10 mouse cellular contexts compared by ENCODE assay signal in genomic region chr11:11828251-11828650, GRCm38 (mm10). TPM values are rescaled to one million over a fixed set of nuclear protein-coding genes. Genes with fewer than 3 reads are reported as not detected.
A peak's percentile ranks its signal among the peaks of the same experiment; 100 is the strongest.
DNase-seq lines count a peak whose midpoint lies in the region; ATAC-seq and TF ChIP-seq lines count a peak whose summit lies in the region.
"Had no signal": no experiment of that assay in that cellular context is flagged by ENCODE, and none has a peak within 500 bp of the region (broad histone marks: within the 10 kb centered on the region; RNA-seq: fewer than 3 reads in every experiment).

No protein-coding gene starts in this region.

- no peak overlapping the region for H3K4me2 ChIP-seq in heart, embryonic 16.5 days (ENCODE audit: low read depth, low read length)
- H3K4me2 ChIP-seq in forebrain, embryonic 16.5 days (ENCODE audit: low read length) = no peak overlapping the region

- no peak for DNase-seq in heart, postnatal 36 days
- peak; percentile 70 for DNase-seq in brain, embryonic 14.5 days (ENCODE audit: low read depth)
- DNase-seq in layer of hippocampus, adult 18-20 months (ENCODE audit: low spot score in 2 of 2) = no peak
- no peak for DNase-seq in MN1 (ENCODE audit: low spot score)
- no peak for DNase-seq in testis, postnatal 10 days (ENCODE audit: low spot score)
- DNase-seq: thymus, postnatal 36 days had no signal

- no peak for TF ChIP-seq CTCF in brain, embryonic 14.5 days (IDR thresholded peaks at IDR 0.05; ENCODE audit: borderline replicate concordance, extremely low read depth, insufficient read depth, insufficient read length)

- no peak for ATAC-seq in heart, embryonic 16.5 days (replicated peaks; ENCODE audit: extremely low read depth, insufficient read depth, low FRiP score)
- peak; percentile 27; the same call in 1 of the 2 replicates for ATAC-seq in forebrain, embryonic 16.5 days
- ATAC-seq in megakaryocyte progenitor cell, adult 5-6 weeks (replicated peaks; ENCODE audit: poor library complexity) = peak; percentile 17; the same call in 1 of the 2 replicates

- H3K27ac ChIP-seq in heart, embryonic 16.5 days (ENCODE audit: low read length) = peak overlapping the region; percentile 96
- H3K27ac ChIP-seq in forebrain, embryonic 16.5 days (ENCODE audit: low read length) = no peak overlapping the region

- H3K4me3 ChIP-seq in heart, embryonic 16.5 days (ENCODE audit: low read length) = no peak overlapping the region
- no peak overlapping the region for H3K4me3 ChIP-seq in forebrain, embryonic 16.5 days (replicated peaks; ENCODE audit: low read length)

- H3K9me3 ChIP-seq in heart, embryonic 16.5 days (replicated peaks; ENCODE audit: control insufficient read depth, low read length) = no peaks in the 10 kb centered on the region
- H3K9me3 ChIP-seq in forebrain, embryonic 16.5 days (ENCODE audit: control insufficient read depth, low read length) = no peaks in the 10 kb centered on the region

- 53% methylated on average over 5 of the region's 5 CpGs for WGBS in heart, embryonic 16.5 days
- 19% methylated on average over 5 of the region's 5 CpGs for WGBS in forebrain, embryonic 16.5 days

- H3K27me3 ChIP-seq in heart, embryonic 16.5 days (ENCODE audit: control insufficient read depth, insufficient read depth, low read length) = no peaks in the 10 kb centered on the region
- no peaks in the 10 kb centered on the region for H3K27me3 ChIP-seq in forebrain, embryonic 16.5 days (replicated peaks; ENCODE audit: control insufficient read depth, insufficient read depth, low read length)

- H3K4me1 ChIP-seq in heart, embryonic 16.5 days (ENCODE audit: control insufficient read depth, insufficient read depth, low read length) = peaks cover 73% of the 10 kb centered on the region
- H3K4me1 ChIP-seq in forebrain, embryonic 16.5 days (replicated peaks; ENCODE audit: control insufficient read depth, insufficient read depth, low read length) = peaks cover 21% of the 10 kb centered on the region

- intact Hi-C loops in heart, postnatal 36 days (cut with DNase I) = no loop called here

- H3K9ac ChIP-seq in heart, embryonic 16.5 days (ENCODE audit: low read length) = peak overlapping the region; percentile 63
- H3K9ac ChIP-seq in forebrain, embryonic 16.5 days (replicated peaks; ENCODE audit: low read depth, low read length) = no peak overlapping the region

- TF ChIP-seq POLR2A in brain, embryonic 14.5 days (IDR thresholded peaks at IDR 0.05; ENCODE audit: borderline replicate concordance, extremely low read depth, insufficient read depth, insufficient read length, poor library complexity, severe bottlenecking) = no peak

- no peaks in the 10 kb centered on the region for H3K36me3 ChIP-seq in heart, embryonic 16.5 days (ENCODE audit: control insufficient read depth, insufficient read depth)
- H3K36me3 ChIP-seq in forebrain, embryonic 16.5 days (ENCODE audit: control insufficient read depth, insufficient read depth) = no peaks in the 10 kb centered on the region
- H3K36me3 ChIP-seq: G1E had no signal

RNA-seq across cellular contexts. Expression of gene Fignl1, which starts 19.5 kb away (rescaled TPM):
- polyA plus RNA-seq in heart, embryonic 16.5 days (2015; fragmentation: Nextera tagmentation; extraction: Ambion mirVana) = 46.3 and 56.0 TPM in 2 replicates
- total RNA-seq in heart, postnatal 36 days (2021) = 1 to 10 TPM in 1 of 2 experiments, under 1 TPM in 1; 0.81 to 1.8 TPM
- 8.7 and 11.4 TPM in 2 replicates for polyA plus RNA-seq in brain, embryonic 14.5 days (2012; rRNA removed)
- 25.5 and 28.6 TPM in 2 replicates for polyA plus RNA-seq in forebrain, embryonic 16.5 days (2015; fragmentation: Nextera tagmentation; extraction: Ambion mirVana)
- total RNA-seq in megakaryocyte progenitor cell, adult 5-6 weeks (2015) = 60.0 and 75.1 TPM in 2 replicates
- total RNA-seq in megakaryocyte progenitor cell, adult 5-6 weeks (2017) = 82.4 and 96.9 TPM in 2 replicates
- total RNA-seq in layer of hippocampus, adult 18-20 months (2021) = 1 to 10 TPM in 1 of 2 experiments, under 1 TPM in 1; 0.61 to 1.9 TPM

Comparison
In these comparisons a context has a peak if more than half of its experiments do, and no peak if none do; other contexts are left out.
1. RNA of gene Fignl1, which starts 19.5 kb away (total RNA-seq): 60.0 to 96.9 TPM in megakaryocyte progenitor cell, adult 5-6 weeks; 0.61 to 1.9 TPM in layer of hippocampus, adult 18-20 months and 0.81 to 1.8 TPM in heart, postnatal 36 days; every median in the first group is over 10 times any median in the second.